Mouse (Mus musculus) gastrocnemius, postnatal 10 days (tissue): Measurements from ENCODE around the gene C1s1. TPM values are rescaled to one million over a fixed set of nuclear protein-coding genes. Genes with fewer than 3 reads are reported as not detected.
A peak's percentile ranks its signal among the peaks of the same experiment; 100 is the strongest.
"Not testable (repeated sequence)": the region's sequence is repeated elsewhere in the genome, so short reads cannot be mapped to it uniquely, and the experiment has no call there.

ENCODE experiments used
- DNase-seq: peaks from one replicate; pipeline ENCODE4 v3.0.0; 2021; ENCODE audit warnings: mixed read lengths
- long read RNA-seq, 2 experiments: library from polyadenylated mRNA; stranded (forward); transcript quantifications; one replicate each; pipeline ENCODE4 v2.0.0; 2021
- total RNA-seq, 2 experiments: library from RNA; stranded (reverse); gene quantifications; 2 replicates each; pipeline ENCODE4 v1.2.3; 2021

Gene C1s1
- 10 to 100 TPM; 43.3 to 51.5 TPM for total RNA-seq
- long read RNA-seq, experiment 1, transcript C1s1-203 (12 exons, 2,946 nt), result minor isoform, 5 of 42 reads
- long read RNA-seq, experiment 1, transcript C1s1-204 (12 exons, 2,906 nt), result major isoform, 27 of 42 reads
- long read RNA-seq, experiment 1, partial matches to known transcripts, result 5 of 42 reads
- long read RNA-seq, experiment 1, other reads (novel, unspliced or antisense), result 5 of 42 reads
- long read RNA-seq, experiment 2, transcript C1s1-204 (12 exons, 2,906 nt), result major isoform, 15 of 30 reads
- long read RNA-seq, experiment 2, partial matches to known transcripts, result 6 of 30 reads
- long read RNA-seq, experiment 2, other reads (novel, unspliced or antisense), result 5 of 30 reads

GRCm38 (mm10) chr6:124542284-124542683, at the start of gene C1s1:
C1s1 (minus strand) TSS chr6:124542359.
- DNase-seq, result peak; percentile 53

- no peak for DNase-seq
These were observed 46.6 kb upstream of the C1s1 start for GRCm38 (mm10) chr6:124588771-124589170.

GRCm38 (mm10) chr6:124586266-124586665, 44.1 kb upstream of the C1s1 start:
- DNase-seq, result no peak

GRCm38 (mm10) chr6:124585761-124586160, 43.6 kb upstream of the C1s1 start:
- DNase-seq, result peak; percentile 8

- DNase-seq, result no peak
These were observed 42.8 kb upstream of the C1s1 start for GRCm38 (mm10) chr6:124584935-124585334.

GRCm38 (mm10) chr6:124582231-124582630, 40.1 kb upstream of the C1s1 start:
- DNase-seq, result no peak

GRCm38 (mm10) chr6:124580155-124580554, 38.0 kb upstream of the C1s1 start:
- DNase-seq, result not testable (repeated sequence)

GRCm38 (mm10) chr6:124575155-124575678, 33.1 kb upstream of the C1s1 start:
- not testable (repeated sequence) for DNase-seq

GRCm38 (mm10) chr6:124570026-124570425, 27.9 kb upstream of the C1s1 start, which contains the start of gene C1rb:
C1rb (plus strand) TSS chr6:124570294.
- DNase-seq, result peak; percentile 63

GRCm38 (mm10) chr6:124561611-124562010, 19.5 kb upstream of the C1s1 start:
- not testable (repeated sequence) for DNase-seq

GRCm38 (mm10) chr6:124561156-124561555, 19.0 kb upstream of the C1s1 start:
- not testable (repeated sequence) for DNase-seq

- DNase-seq, result not testable (repeated sequence)
These were observed 13.8 kb upstream of the C1s1 start for GRCm38 (mm10) chr6:124555956-124556355.

- DNase-seq, result no peak
These were observed 10.6 kb upstream of the C1s1 start for GRCm38 (mm10) chr6:124552766-124553165.

GRCm38 (mm10) chr6:124549023-124549550, 6.9 kb upstream of the C1s1 start:
- DNase-seq, result no peak

GRCm38 (mm10) chr6:124547979-124548378, 5.8 kb upstream of the C1s1 start:
- not testable (repeated sequence) for DNase-seq

- DNase-seq, result no peak
These were observed 3.3 kb upstream of the C1s1 start for GRCm38 (mm10) chr6:124545425-124545824.

- DNase-seq, result peak; percentile 12
These were observed 2.3 kb upstream of the C1s1 start for GRCm38 (mm10) chr6:124544466-124544865.

- not testable (repeated sequence) for DNase-seq
These were observed 983 bp downstream of the C1s1 start for GRCm38 (mm10) chr6:124541176-124541575.

GRCm38 (mm10) chr6:124536125-124536829, 5.9 kb downstream of the C1s1 start:
- not testable (repeated sequence) for DNase-seq

- no peak for DNase-seq
These were observed 11.1 kb downstream of the C1s1 start for GRCm38 (mm10) chr6:124531077-124531476.

- DNase-seq, result no peak
These were observed 14.3 kb downstream of the C1s1 start for GRCm38 (mm10) chr6:124527881-124528280.

GRCm38 (mm10) chr6:124522082-124522481, 20.1 kb downstream of the C1s1 start:
- not testable (repeated sequence) for DNase-seq

- DNase-seq, result not testable (repeated sequence)
These were observed 24.4 kb downstream of the C1s1 start for GRCm38 (mm10) chr6:124517733-124518132.
